Mouse (Mus musculus): Measurements from ENCODE around the gene Depdc1b.

Gene Depdc1b

GRCm38 (mm10) chr13:108449116-108450097, 133.3 kb downstream of the Depdc1b start, which contains the start of gene Pde4d:
Gene Pde4d, plus strand, starts transcription at chr13:108449948.
- DNase-seq = no peak

GRCm38 (mm10) chr13:108451122-108451521, 135.0 kb downstream of the Depdc1b start:
- no peak for DNase-seq

GRCm38 (mm10) chr13:108453064-108453919, 137.2 kb downstream of the Depdc1b start:
- no peak for DNase-seq

All from layer of hippocampus, adult 9-11 months (tissue).